Mouse (Mus musculus): ENCODE results near the gene Prkcb. TPM values are rescaled to one million over a fixed set of nuclear protein-coding genes. Genes with fewer than 3 reads are reported as not detected.

Prkcb gene
- total and polyA plus RNA-seq, 3 experiments = 3.6 to 4.5 (median 3.8) TPM

DNA sequence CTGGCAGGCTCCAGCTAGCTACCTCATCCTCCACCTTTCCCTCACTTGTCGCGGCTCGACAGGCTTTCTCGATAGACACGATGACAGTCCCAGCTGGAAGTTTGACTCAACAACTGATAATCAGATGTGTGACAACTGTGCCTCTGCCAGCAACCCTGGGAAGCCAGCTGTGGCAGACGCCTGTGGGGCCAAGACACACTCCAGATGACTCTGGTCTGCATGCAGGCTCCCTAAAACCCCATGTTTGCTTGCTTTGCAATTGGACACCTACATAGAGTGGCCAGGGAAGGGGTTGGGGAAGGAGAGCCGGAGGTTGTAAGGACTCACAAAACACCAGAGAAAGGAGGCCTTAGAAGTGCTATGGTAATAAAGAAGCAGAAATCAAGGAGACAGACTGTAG lies 221.4 kb downstream of the Prkcb start:
- no peak overlapping the region for H3K27ac ChIP-seq
- no peaks in the 10 kb centered on the region for H3K79me2 ChIP-seq (replicated peaks; ENCODE audit: control insufficient read depth, insufficient read depth, low read length)
- intact Hi-C loops (cut with DNase I) = no loop called here
- no peak for TF ChIP-seq CTCF (IDR thresholded peaks at IDR 0.05)
- TF ChIP-seq POLR2A (IDR thresholded peaks at IDR 0.05; ENCODE audit: insufficient read depth, low read depth, low read length) = no peak
- TF ChIP-seq EP300 (IDR thresholded peaks at IDR 0.05; ENCODE audit: insufficient read depth, low read depth, low read length) = no peak
- no peaks in the 10 kb centered on the region for H3K27me3 ChIP-seq (ENCODE audit: control insufficient read depth, insufficient read depth, low read length)
- WGBS = 15% methylated on average over 7 of the region's 7 CpGs
- no peak for DNase-seq
- no peak overlapping the region for H3K9ac ChIP-seq (ENCODE audit: low read depth, low read length)
- H3K4me1 ChIP-seq (ENCODE audit: control insufficient read depth, insufficient read depth, low read length) = no peaks in the 10 kb centered on the region
- H3K36me3 ChIP-seq (ENCODE audit: control insufficient read depth, insufficient read depth, low read length) = no peaks in the 10 kb centered on the region
- H3K4me3 ChIP-seq = no peak overlapping the region

DNA sequence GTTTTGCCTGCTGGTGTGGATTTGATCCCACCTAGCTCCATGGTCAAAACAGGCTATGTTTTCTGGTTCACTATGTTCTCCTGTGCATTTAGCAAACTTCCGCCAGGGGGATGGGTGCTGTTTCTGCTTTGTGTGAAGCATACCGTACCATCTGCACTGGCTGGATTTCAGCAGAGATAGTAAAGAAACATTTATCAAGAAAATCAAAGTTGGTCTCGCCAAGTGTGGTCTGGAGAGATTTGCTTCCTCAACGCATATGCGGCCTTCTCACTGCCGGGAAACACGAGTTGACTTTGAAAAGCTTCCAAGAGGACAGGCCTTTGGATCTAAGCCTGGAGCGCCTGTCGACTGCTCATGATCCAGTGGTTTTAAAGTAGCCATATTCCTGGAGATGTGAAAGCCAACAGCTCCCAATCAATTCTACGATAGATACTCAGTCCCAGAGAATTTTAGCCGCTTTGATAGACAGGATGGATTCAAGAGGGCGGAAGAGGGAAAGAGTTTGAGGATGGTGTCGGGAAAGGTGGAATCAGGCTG lies 223.9 kb downstream of the Prkcb start:
- H3K27ac ChIP-seq = no peak overlapping the region
- TF ChIP-seq CTCF (IDR thresholded peaks at IDR 0.05) (no peak), EP300 (IDR thresholded peaks at IDR 0.05; ENCODE audit: insufficient read depth, low read depth, low read length) (no peak), POLR2A (IDR thresholded peaks at IDR 0.05; ENCODE audit: insufficient read depth, low read depth, low read length) (no peak)
- intact Hi-C loops (cut with DNase I) = no loop called here
- no peaks in the 10 kb centered on the region for H3K36me3 ChIP-seq (ENCODE audit: control insufficient read depth, insufficient read depth, low read length)
- H3K79me2 ChIP-seq (replicated peaks; ENCODE audit: control insufficient read depth, insufficient read depth, low read length) = no peaks in the 10 kb centered on the region
- no peaks in the 10 kb centered on the region for H3K4me1 ChIP-seq (ENCODE audit: control insufficient read depth, insufficient read depth, low read length)
- no peak overlapping the region for H3K9ac ChIP-seq (ENCODE audit: low read depth, low read length)
- H3K4me3 ChIP-seq = no peak overlapping the region
- peak in 1 of 2 experiments; percentile 5 for DNase-seq
- WGBS = 53% methylated on average over 13 of the region's 13 CpGs
- no peaks in the 10 kb centered on the region for H3K27me3 ChIP-seq (ENCODE audit: control insufficient read depth, insufficient read depth, low read length)

DNA sequence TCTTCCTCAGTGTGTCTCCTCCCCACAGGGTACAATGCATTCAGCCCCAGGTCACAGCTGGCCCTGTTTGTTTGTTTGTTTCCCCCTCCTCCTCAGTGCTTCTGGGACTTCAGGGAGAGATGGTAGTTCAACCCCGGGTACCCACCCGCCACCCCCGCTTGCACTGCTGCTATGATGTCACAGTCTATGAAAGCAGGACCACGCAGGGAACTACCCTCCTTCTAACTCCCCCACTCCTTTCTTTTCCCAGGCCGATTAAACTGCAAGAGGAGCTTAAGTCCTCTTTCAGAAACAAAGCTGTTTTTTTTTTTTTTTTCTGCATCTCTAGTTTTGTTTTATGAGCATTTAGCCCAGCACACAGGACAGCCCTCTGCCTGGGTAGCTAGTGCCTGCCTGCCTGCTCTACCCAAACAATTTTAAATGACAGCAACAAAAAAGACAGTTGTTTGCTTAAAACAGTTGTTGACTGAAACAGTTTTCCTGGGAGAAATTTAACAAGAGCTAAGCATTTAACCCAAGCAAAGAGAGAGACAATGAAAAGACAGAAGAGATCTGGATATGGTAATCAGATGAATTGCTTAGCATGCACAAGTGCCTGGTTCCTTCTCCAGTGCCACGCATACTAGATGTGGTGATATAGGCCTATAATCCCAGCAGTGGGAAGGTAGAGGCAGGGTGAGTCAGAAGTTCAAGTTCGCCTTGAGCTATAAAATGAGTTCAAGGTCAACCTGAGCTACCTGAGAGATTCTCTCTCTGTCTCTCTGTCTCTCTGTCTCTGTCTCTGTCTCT lies 232.5 kb downstream of the Prkcb start:
- DNase-seq = no peak
- Histone ChIP-seq H3K36me3 (ENCODE audit: control insufficient read depth, insufficient read depth, low read length) (no peaks in the 10 kb centered on the region), H3K27me3 (ENCODE audit: control insufficient read depth, insufficient read depth, low read length) (no peaks in the 10 kb centered on the region), H3K4me3 (no peak overlapping the region), H3K9ac (ENCODE audit: low read depth, low read length) (no peak overlapping the region), H3K79me2 (replicated peaks; ENCODE audit: control insufficient read depth, insufficient read depth, low read length) (no peaks in the 10 kb centered on the region), H3K4me1 (ENCODE audit: control insufficient read depth, insufficient read depth, low read length) (peaks cover 2% of the 10 kb centered on the region; the same call in 1 of the 2 replicates), H3K27ac (no peak overlapping the region)
- 57% methylated on average over 7 of the region's 7 CpGs for WGBS
- TF ChIP-seq POLR2A (IDR thresholded peaks at IDR 0.05; ENCODE audit: insufficient read depth, low read depth, low read length) (no peak), EP300 (IDR thresholded peaks at IDR 0.05; ENCODE audit: insufficient read depth, low read depth, low read length) (no peak), CTCF (IDR thresholded peaks at IDR 0.05) (no peak)
- intact Hi-C loops (cut with DNase I) = no loop called here

DNA sequence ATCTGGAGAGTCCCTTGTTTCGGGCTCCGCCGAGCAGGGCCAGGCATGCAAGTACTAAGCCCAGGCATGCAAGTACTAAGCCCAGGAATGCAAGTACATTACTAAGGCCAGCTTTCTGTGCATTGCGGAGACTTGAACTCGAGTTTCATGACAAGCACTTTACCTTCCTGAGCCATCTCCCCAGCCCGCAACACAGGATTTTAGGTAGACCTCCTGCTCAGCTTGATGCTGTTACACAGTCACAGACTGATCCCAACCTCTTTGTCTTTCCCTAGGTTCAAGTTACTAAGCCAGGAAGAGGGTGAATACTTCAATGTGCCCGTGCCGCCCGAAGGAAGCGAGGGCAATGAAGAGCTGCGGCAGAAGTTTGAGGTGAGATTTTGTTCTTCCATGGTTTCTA lies 239.7 kb downstream of the Prkcb start:
- Histone ChIP-seq H3K27me3 (ENCODE audit: control insufficient read depth, insufficient read depth, low read length) (no peaks in the 10 kb centered on the region), H3K4me1 (ENCODE audit: control insufficient read depth, insufficient read depth, low read length) (no peaks in the 10 kb centered on the region), H3K79me2 (replicated peaks; ENCODE audit: control insufficient read depth, insufficient read depth, low read length) (no peaks in the 10 kb centered on the region), H3K27ac (no peak overlapping the region), H3K36me3 (ENCODE audit: control insufficient read depth, insufficient read depth, low read length) (no peaks in the 10 kb centered on the region), H3K9ac (ENCODE audit: low read depth, low read length) (no peak overlapping the region), H3K4me3 (no peak overlapping the region)
- WGBS = 91% methylated on average over 11 of the region's 11 CpGs
- no peak for DNase-seq
- intact Hi-C loops (cut with DNase I) = no loop called here
- TF ChIP-seq EP300 (IDR thresholded peaks at IDR 0.05; ENCODE audit: insufficient read depth, low read depth, low read length) (no peak), POLR2A (IDR thresholded peaks at IDR 0.05; ENCODE audit: insufficient read depth, low read depth, low read length) (no peak), CTCF (IDR thresholded peaks at IDR 0.05) (no peak)

DNA sequence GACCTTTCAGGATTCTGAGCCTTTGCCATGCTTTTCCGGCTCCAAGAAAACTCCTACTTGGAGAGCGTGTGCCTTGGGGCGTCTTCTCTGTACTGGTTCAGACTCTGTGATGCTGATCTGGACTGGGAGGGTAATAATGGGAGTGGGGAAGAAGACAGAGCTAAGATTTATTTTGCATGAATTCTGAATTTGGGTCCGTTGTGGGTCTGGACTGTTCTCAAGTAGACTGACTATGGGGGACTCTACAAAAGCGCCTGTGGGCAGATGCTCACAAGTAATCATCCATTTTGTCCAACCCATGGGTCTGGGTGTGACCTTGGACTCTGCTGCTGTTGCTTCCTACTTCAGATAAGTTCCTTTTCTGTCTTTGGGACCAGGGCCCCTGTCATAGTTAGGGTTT lies 240.1 kb downstream of the Prkcb start:
- H3K4me3 ChIP-seq = no peak overlapping the region

More for the DNA sequence above, 240.1 kb downstream of the Prkcb start:
- H3K36me3 ChIP-seq (ENCODE audit: control insufficient read depth, insufficient read depth, low read length) = no peaks in the 10 kb centered on the region
- H3K27me3 ChIP-seq (ENCODE audit: control insufficient read depth, insufficient read depth, low read length) = no peaks in the 10 kb centered on the region
- intact Hi-C loops (cut with DNase I) = no loop called here
- no peaks in the 10 kb centered on the region for H3K4me1 ChIP-seq (ENCODE audit: control insufficient read depth, insufficient read depth, low read length)
- no peak for DNase-seq
- WGBS = 96% methylated on average over 5 of the region's 5 CpGs
- H3K79me2 ChIP-seq (replicated peaks; ENCODE audit: control insufficient read depth, insufficient read depth, low read length) = no peaks in the 10 kb centered on the region
- TF ChIP-seq EP300 (IDR thresholded peaks at IDR 0.05; ENCODE audit: insufficient read depth, low read depth, low read length) (no peak), CTCF (IDR thresholded peaks at IDR 0.05) (no peak), POLR2A (IDR thresholded peaks at IDR 0.05; ENCODE audit: insufficient read depth, low read depth, low read length) (no peak)
- H3K27ac ChIP-seq = no peak overlapping the region
- no peak overlapping the region for H3K9ac ChIP-seq (ENCODE audit: low read depth, low read length)

All from heart, adult 2 months (tissue).